Mouse (Mus musculus) 416B (cell line): ENCODE data around the gene Naxe.

Experiments used
- DNase-seq: peaks from one replicate; pipeline ENCODE4 v3.0.0; 2011; ENCODE audit warnings: low read depth

Gene Naxe

DNA sequence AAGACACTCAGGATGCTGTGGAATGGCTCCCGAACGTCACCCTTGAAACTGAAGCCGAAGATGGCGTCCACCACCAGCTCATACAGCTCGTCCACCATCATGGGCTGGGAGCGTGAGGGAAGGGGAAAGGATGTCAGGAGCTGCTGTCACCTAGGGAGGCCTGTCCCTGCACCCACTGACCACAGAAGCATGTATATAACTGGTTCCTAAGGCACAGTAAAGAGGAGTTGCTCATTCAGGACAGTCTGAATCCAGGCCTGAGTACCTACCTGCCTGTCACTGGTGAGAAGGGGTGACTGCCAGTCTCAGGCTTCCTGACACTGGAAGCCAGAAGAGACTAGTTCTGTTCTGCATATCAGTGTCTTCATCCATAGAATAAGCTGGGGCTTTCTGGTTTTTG, 1.3 kb downstream of the Naxe start:
- peak; percentile 6 for DNase-seq

GRCm38 (mm10) chr3:88049532-88049931, 8.8 kb downstream of the Naxe start:
- no peak for DNase-seq

GRCm38 (mm10) chr3:88042661-88043421, 15.5 kb downstream of the Naxe start, which contains the start of gene Gpatch4:
Gene Gpatch4 (plus strand): TSS chr3:88043108.
- DNase-seq, result peak; percentile 96

DNA sequence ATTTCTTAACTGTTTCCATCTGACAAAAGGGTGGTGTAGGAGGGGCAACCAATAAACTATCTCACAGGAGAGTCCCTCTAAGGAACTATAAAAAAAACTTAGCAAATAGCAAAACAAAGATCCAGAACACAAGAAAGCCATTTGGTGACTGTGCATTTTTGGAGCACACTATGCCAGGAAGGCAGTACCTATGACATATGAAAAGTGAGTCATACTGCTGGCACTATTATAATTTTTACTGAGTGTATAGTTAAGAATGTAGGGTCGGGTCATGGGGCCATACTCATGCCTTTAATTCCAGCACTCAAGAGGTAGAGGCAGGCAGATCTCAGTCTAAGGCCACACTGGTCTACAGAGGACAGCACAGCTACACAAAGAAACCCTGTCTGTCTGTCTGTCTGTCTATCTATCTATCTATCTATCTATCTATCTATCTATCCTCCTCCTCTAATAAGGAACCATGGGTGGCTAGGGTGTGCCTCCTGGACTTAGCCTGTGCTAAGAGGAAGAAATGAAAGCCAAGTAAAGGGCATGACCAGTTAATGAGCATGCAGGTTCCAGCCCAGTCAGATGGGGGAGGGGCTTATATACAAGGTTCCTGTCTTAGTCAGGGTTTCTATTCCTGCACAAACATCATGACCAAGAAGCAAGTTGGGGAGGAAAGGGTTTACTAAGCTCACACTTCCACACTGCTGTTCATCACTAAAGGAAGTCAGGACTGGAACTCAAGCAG, 22.6 kb downstream of the Naxe start:
- DNase-seq, result peak; percentile 53

DNA sequence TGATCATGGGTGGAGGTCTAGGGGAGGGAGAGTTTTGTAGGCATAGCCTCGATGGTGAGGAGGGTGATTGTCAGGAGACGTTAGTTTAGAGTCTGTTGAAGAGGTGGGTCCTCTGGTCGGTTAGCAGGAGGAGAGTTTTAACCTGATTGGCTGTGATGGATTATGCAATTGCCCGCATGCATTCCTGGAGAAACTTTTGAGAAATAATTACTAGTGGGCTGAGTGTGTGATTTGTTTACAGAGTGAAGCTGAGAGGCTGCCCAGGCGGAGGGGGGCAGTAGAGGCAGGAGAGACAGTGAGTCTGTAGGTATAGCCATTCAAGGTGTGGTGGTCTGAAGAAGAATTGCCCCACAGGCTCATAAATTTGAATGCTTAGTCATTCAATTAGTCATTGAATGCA, 24.8 kb downstream of the Naxe start:
- no peak for DNase-seq

GRCm38 (mm10) chr3:88030608-88031395, 27.5 kb downstream of the Naxe start:
- peak; percentile 67 for DNase-seq

GRCm38 (mm10) chr3:88027434-88028186, 30.7 kb downstream of the Naxe start, which contains the start of gene Hapln2:
Gene Hapln2 (minus strand): TSS chr3:88027583.
- peak; percentile 44 for DNase-seq

DNA sequence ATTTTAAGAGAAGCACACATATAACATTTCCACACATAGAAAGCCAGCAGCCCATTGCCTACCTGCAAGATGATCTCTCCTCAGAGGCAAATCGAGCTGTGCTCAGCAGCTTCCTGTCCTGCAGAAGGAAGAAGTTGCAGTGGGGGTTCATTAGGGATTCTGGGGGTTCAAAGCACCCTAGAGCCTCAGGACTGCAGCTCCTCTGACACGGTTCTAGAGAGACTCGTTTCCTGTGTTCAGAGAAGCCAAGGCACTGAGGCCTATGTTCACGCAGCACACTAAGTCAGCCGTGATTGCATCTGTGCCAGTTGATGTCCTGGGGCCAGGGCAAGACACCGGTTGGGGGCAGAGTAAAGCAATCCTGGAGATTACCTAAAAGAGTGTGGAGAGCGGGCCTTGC, 31.5 kb downstream of the Naxe start:
- no peak for DNase-seq

- no peak for DNase-seq
Observed at GRCm38 (mm10) chr3:88023192-88024074, 34.9 kb downstream of the Naxe start.

- DNase-seq, result no peak
Observed at GRCm38 (mm10) chr3:88022322-88023191, 35.7 kb downstream of the Naxe start.

- peak; percentile 77 for DNase-seq
Observed at GRCm38 (mm10) chr3:88010634-88011265, 47.5 kb downstream of the Naxe start.
